Mouse (Mus musculus): ENCODE measurements at regions not wholly inside any gene's neighbourhood (a gene's known extent, or its start where the extent isn't known, plus 50 kb on each side); places are given as distances from the start of the nearest gene placed in this dataset.

GRCm38 (mm10) chr2:55253134-55253533 is 182.6 kb upstream of the Kcnj3 start:
- TF ChIP-seq CTCF (IDR thresholded peaks at IDR 0.05; ENCODE audit: control insufficient read depth, insufficient read depth, insufficient replicate concordance, low read depth, low read length) = no peak
- TF ChIP-seq POLR2A (IDR thresholded peaks at IDR 0.05; ENCODE audit: control insufficient read depth, low read depth, low read length) = no peak

Data from testis, adult 2 months (tissue).